Mouse (Mus musculus) brain, embryonic 18.5 days (tissue): Measurements from ENCODE around the gene Mast1.

Experiments
- DNase-seq: peaks from one replicate; pipeline ENCODE4 v3.0.0-alpha.2; 2012; ENCODE audit warnings: low read depth, low spot score

Gene Mast1

DNA sequence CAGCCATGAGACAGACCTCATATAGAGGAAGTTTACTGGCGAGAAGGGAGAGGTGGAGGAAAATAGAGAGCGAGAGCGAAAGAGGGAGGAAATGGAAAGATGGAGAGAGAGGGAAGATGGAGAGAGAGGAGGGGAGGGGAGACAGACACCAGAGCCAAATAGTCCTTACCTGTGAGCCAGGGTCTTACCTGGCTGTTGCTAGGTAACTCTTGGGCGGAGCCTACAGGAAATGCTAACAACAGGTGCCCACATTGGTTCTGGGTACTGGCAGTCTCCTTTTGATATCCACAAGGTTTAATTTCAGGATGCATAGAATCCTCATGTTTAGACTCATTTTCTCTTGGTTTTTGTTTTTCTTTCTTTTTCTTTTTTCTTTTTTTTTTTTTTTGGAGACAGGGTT, 64.1 kb downstream of the Mast1 start:
- DNase-seq: no peak

DNA sequence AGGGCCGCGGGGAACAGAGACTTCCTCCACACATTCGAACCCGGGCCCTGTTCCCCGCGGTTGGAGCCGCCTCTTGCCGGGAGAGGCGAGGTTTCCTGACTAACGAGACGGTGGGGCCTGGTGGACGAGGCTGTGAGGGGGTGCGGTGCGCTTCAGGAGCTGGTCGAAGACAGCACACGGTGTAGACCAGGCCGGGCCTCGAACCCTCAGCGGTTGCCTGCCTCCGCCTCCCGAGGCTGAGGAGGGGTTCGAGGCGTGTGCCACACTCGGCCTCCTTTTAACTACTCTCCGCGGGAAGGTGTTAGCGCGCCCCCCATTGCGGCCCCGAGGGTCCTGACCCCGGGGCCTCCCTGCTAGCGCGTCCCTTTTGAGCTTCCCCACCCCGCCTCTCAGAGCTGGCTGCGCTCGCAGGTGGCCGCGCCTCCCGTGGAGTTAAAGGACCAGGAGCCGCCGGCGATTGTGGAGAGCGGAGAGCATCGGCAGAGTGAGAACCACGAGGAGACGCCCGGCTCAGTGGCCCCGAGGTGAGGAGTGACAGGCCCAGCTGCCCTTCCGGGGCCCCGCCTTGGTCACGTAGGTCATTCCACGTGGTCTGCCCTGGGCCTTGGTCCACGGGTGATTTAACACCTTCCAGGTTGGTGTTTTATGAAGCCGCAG, 64.7 kb downstream of the Mast1 start:
- no peak for DNase-seq

DNA sequence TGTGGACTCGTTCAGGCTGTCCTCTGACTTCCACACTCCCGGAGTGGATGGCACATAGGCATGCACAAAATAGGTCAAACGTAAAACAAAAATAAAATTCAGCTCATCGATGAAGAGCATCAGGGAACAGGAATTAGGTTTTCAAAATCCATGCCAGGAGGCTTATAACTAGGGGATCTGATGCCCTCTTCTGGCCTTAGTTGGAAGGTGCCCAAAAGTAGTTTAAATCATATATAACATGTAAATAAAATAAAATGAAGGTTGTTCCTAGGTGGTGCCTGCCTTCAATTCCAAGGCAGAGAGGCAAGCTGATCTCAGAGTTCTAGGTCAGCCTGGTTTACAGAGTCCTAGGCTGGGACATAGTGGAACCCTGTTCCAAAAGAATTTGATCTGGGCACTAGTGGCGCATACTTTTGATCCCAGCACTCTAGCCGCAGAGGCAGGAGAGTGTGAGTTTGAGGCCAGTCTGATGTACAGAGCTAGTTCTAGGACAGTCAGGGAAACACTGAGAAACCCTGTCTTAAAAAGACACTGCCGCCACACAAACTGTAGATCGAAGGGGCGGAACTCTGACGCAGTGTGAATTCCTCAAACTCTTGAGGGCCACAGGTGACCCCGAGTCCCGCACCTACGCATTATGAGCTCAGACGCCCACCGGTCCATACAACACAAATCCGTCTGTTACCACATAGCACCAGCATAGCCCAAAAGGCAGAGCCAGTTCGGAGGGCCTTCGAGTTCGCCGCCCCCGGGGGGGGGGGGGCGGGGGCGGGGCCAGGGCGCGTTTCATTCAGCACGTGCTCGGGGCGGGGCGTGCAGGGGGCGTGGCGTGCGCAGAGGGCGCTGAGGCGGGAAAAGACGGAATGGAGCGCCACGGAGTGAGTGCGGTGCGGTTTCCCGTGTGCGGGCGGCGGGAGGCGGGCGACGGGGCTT, 65.5 kb downstream of the Mast1 start, which contains the start of gene Syce2:
Gene Syce2 (plus strand): TSS at position 736 of the 933 bp plus-strand sequence.
- DNase-seq: no peak
